Mouse (Mus musculus) spleen, adult 10 weeks (tissue): Measurements from ENCODE around the gene Psma1. TPM values are rescaled to one million over a fixed set of nuclear protein-coding genes. Genes with fewer than 3 reads are reported as not detected.

ENCODE experiments used
- polyA plus RNA-seq: library from polyadenylated mRNA; stranded (reverse); fragments of 350-450 nt; fragmentation: Illumina TruSeq; extraction: RNeasy Lipid Tissue Mini Kit (QIAGEN cat#74804); gene quantifications from one replicate; pipeline ENCODE4 v1.2.3, GENCODE M21; 2015; ENCODE audit warnings: low replicate concordance; ENCODE audit not compliant: insufficient read depth

The Psma1 gene
- 252 TPM for polyA plus RNA-seq

GRCm38 (mm10) chr7:114276005-114276752 lies at the start of gene Psma1:
Psma1 (minus strand) TSS chr7:114276118.

GRCm38 (mm10) chr7:114253885-114254833 lies 21.8 kb downstream of the Psma1 start, which contains the start of gene Copb1:
Copb1 (minus strand) TSS chr7:114254711.

Other genes starting within 250 kb of the Psma1 start
- 97.7 TPM for gene Rras2, start 158.3 kb downstream of the Psma1 start, polyA plus RNA-seq
- 132 TPM for gene Copb1, start 21.4 kb downstream of the Psma1 start, polyA plus RNA-seq
- 29.8 TPM for gene Pde3b, start 139.2 kb upstream of the Psma1 start, polyA plus RNA-seq